Mouse (Mus musculus): ENCODE measurements around the gene Tmprss2. TPM values are rescaled to one million over a fixed set of nuclear protein-coding genes. Genes with fewer than 3 reads are reported as not detected.
"Not testable (repeated sequence)": the region's sequence is repeated elsewhere in the genome, so short reads cannot be mapped to it uniquely, and the experiment has no call there.

The Tmprss2 gene
- polyA plus RNA-seq, 1 experiment from 2014 or later, result 0.20 TPM

GRCm38 (mm10) chr16:97609676-97610075 is 1.3 kb downstream of the Tmprss2 start:
- 78% methylated on average over 2 of the region's 2 CpGs for WGBS
- Histone ChIP-seq H3K4me1 (peaks cover 17% of the 10 kb centered on the region), H3K4me3 (no peak overlapping the region), H3K27me3 (ENCODE audit: poor library complexity, severe bottlenecking) (peaks cover 73% of the 10 kb centered on the region), H3K27ac (no peak overlapping the region), H3K36me3 (replicated peaks) (no peaks in the 10 kb centered on the region), H3K9me3 (no peaks in the 10 kb centered on the region)
- DNase-seq (ENCODE audit: extremely low spot score, low spot score), result no peak

GRCm38 (mm10) chr16:97607956-97608355 is 3.0 kb downstream of the Tmprss2 start:
- Histone ChIP-seq H3K9me3 (no peaks in the 10 kb centered on the region), H3K36me3 (replicated peaks) (no peaks in the 10 kb centered on the region), H3K27me3 (ENCODE audit: poor library complexity, severe bottlenecking) (peaks cover 63% of the 10 kb centered on the region), H3K4me3 (no peak overlapping the region), H3K27ac (no peak overlapping the region), H3K4me1 (peaks cover 17% of the 10 kb centered on the region)
- no peak for DNase-seq (ENCODE audit: extremely low spot score, low spot score)
- WGBS, result 90% methylated on average over 1 of the region's 1 CpGs

GRCm38 (mm10) chr16:97606829-97607228 is 4.2 kb downstream of the Tmprss2 start:
- H3K36me3 ChIP-seq (replicated peaks), result no peaks in the 10 kb centered on the region
- peaks cover 17% of the 10 kb centered on the region for H3K4me1 ChIP-seq
- no peak overlapping the region for H3K27ac ChIP-seq
- H3K9me3 ChIP-seq, result no peaks in the 10 kb centered on the region
- DNase-seq (ENCODE audit: extremely low spot score, low spot score), result no peak
- peaks cover 51% of the 10 kb centered on the region for H3K27me3 ChIP-seq (ENCODE audit: poor library complexity, severe bottlenecking)
- no peak overlapping the region for H3K4me3 ChIP-seq
- 81% methylated on average over 2 of the region's 2 CpGs for WGBS

- H3K27me3 ChIP-seq (ENCODE audit: poor library complexity, severe bottlenecking), result peaks cover 44% of the 10 kb centered on the region
- H3K36me3 ChIP-seq (replicated peaks), result no peaks in the 10 kb centered on the region
- WGBS, result 86% methylated on average over 9 of the region's 9 CpGs
- H3K27ac ChIP-seq, result no peak overlapping the region
- DNase-seq (ENCODE audit: extremely low spot score, low spot score), result no peak
- no peak overlapping the region for H3K4me3 ChIP-seq
- H3K9me3 ChIP-seq, result no peaks in the 10 kb centered on the region
- peaks cover 13% of the 10 kb centered on the region for H3K4me1 ChIP-seq
These were observed 4.9 kb downstream of the Tmprss2 start for GRCm38 (mm10) chr16:97605957-97606721.

GRCm38 (mm10) chr16:97602256-97602655 is 8.7 kb downstream of the Tmprss2 start:
- no peaks in the 10 kb centered on the region for H3K4me1 ChIP-seq
- WGBS, result 81% methylated on average over 1 of the region's 1 CpGs
- no peak overlapping the region for H3K4me3 ChIP-seq
- H3K27ac ChIP-seq, result no peak overlapping the region
- no peaks in the 10 kb centered on the region for H3K36me3 ChIP-seq (replicated peaks)
- peaks cover 6% of the 10 kb centered on the region; the same call in 1 of the 2 replicates for H3K27me3 ChIP-seq (ENCODE audit: poor library complexity, severe bottlenecking)
- no peaks in the 10 kb centered on the region for H3K9me3 ChIP-seq
- DNase-seq (ENCODE audit: extremely low spot score, low spot score), result no peak

- Histone ChIP-seq H3K4me3 (no peak overlapping the region), H3K9me3 (no peaks in the 10 kb centered on the region), H3K4me1 (no peaks in the 10 kb centered on the region), H3K36me3 (replicated peaks) (no peaks in the 10 kb centered on the region), H3K27me3 (ENCODE audit: poor library complexity, severe bottlenecking) (no peaks in the 10 kb centered on the region), H3K27ac (no peak overlapping the region)
- no peak for DNase-seq (ENCODE audit: extremely low spot score, low spot score)
- WGBS, result 81% methylated on average over 2 of the region's 2 CpGs
These were observed 10.4 kb downstream of the Tmprss2 start for GRCm38 (mm10) chr16:97600591-97600990.

GRCm38 (mm10) chr16:97598046-97598445 is 12.9 kb downstream of the Tmprss2 start:
- no peak overlapping the region for H3K4me3 ChIP-seq
- no peak overlapping the region for H3K27ac ChIP-seq
- no peaks in the 10 kb centered on the region for H3K36me3 ChIP-seq (replicated peaks)
- no peaks in the 10 kb centered on the region for H3K4me1 ChIP-seq
- no peaks in the 10 kb centered on the region for H3K27me3 ChIP-seq (ENCODE audit: poor library complexity, severe bottlenecking)
- DNase-seq (ENCODE audit: extremely low spot score, low spot score), result no peak
- no peaks in the 10 kb centered on the region for H3K9me3 ChIP-seq
- WGBS, result 93% methylated on average over 2 of the region's 2 CpGs

GRCm38 (mm10) chr16:97593816-97594509 is 17.0 kb downstream of the Tmprss2 start:
- 79% methylated on average over 4 of the region's 4 CpGs for WGBS
- no peaks in the 10 kb centered on the region for H3K27me3 ChIP-seq (ENCODE audit: poor library complexity, severe bottlenecking)
- no peaks in the 10 kb centered on the region for H3K4me1 ChIP-seq
- no peak for DNase-seq (ENCODE audit: extremely low spot score, low spot score)
- H3K36me3 ChIP-seq (replicated peaks), result no peaks in the 10 kb centered on the region
- H3K27ac ChIP-seq, result no peak overlapping the region
- no peaks in the 10 kb centered on the region for H3K9me3 ChIP-seq
- H3K4me3 ChIP-seq, result no peak overlapping the region

GRCm38 (mm10) chr16:97593057-97593456 is 17.9 kb downstream of the Tmprss2 start:
- 32% methylated on average over 1 of the region's 1 CpGs for WGBS
- H3K36me3 ChIP-seq (replicated peaks), result no peaks in the 10 kb centered on the region
- no peaks in the 10 kb centered on the region for H3K27me3 ChIP-seq (ENCODE audit: poor library complexity, severe bottlenecking)
- H3K4me3 ChIP-seq, result no peak overlapping the region
- H3K9me3 ChIP-seq, result no peaks in the 10 kb centered on the region
- H3K27ac ChIP-seq, result no peak overlapping the region
- DNase-seq (ENCODE audit: extremely low spot score, low spot score), result peak; percentile 67
- H3K4me1 ChIP-seq, result no peaks in the 10 kb centered on the region

GRCm38 (mm10) chr16:97591512-97591911 is 19.5 kb downstream of the Tmprss2 start:
- H3K9me3 ChIP-seq, result no peaks in the 10 kb centered on the region
- H3K4me3 ChIP-seq, result no peak overlapping the region
- no peaks in the 10 kb centered on the region for H3K4me1 ChIP-seq
- no peak for DNase-seq (ENCODE audit: extremely low spot score, low spot score)
- WGBS, result 93% methylated on average over 2 of the region's 2 CpGs
- H3K27me3 ChIP-seq (ENCODE audit: poor library complexity, severe bottlenecking), result no peaks in the 10 kb centered on the region
- no peak overlapping the region for H3K27ac ChIP-seq
- no peaks in the 10 kb centered on the region for H3K36me3 ChIP-seq (replicated peaks)

GRCm38 (mm10) chr16:97582876-97583275 is 28.1 kb downstream of the Tmprss2 start:
- not testable (repeated sequence) for H3K9me3 ChIP-seq; H3K36me3 ChIP-seq (replicated peaks); DNase-seq (ENCODE audit: extremely low spot score, low spot score); H3K27me3 ChIP-seq (ENCODE audit: poor library complexity, severe bottlenecking); H3K4me1 ChIP-seq; H3K27ac ChIP-seq; H3K4me3 ChIP-seq
- 84% methylated on average over 1 of the region's 1 CpGs for WGBS

GRCm38 (mm10) chr16:97569426-97569825 is 41.6 kb downstream of the Tmprss2 start:
- H3K4me1 ChIP-seq, result no peaks in the 10 kb centered on the region; the same call in 1 of the 2 replicates
- 72% methylated on average over 1 of the region's 1 CpGs for WGBS
- no peak for DNase-seq (ENCODE audit: extremely low spot score, low spot score)
- no peak overlapping the region for H3K27ac ChIP-seq
- no peak overlapping the region for H3K4me3 ChIP-seq
- no peaks in the 10 kb centered on the region for H3K36me3 ChIP-seq (replicated peaks)
- H3K9me3 ChIP-seq, result no peaks in the 10 kb centered on the region
- no peaks in the 10 kb centered on the region for H3K27me3 ChIP-seq (ENCODE audit: poor library complexity, severe bottlenecking)

GRCm38 (mm10) chr16:97568662-97569061 is 42.3 kb downstream of the Tmprss2 start:
- no peaks in the 10 kb centered on the region for H3K9me3 ChIP-seq
- H3K4me1 ChIP-seq, result no peaks in the 10 kb centered on the region; the same call in 1 of the 2 replicates
- 71% methylated on average over 9 of the region's 9 CpGs for WGBS
- H3K27ac ChIP-seq, result no peak overlapping the region
- no peak for DNase-seq (ENCODE audit: extremely low spot score, low spot score)
- H3K36me3 ChIP-seq (replicated peaks), result no peaks in the 10 kb centered on the region
- no peak overlapping the region for H3K4me3 ChIP-seq
- H3K27me3 ChIP-seq (ENCODE audit: poor library complexity, severe bottlenecking), result no peaks in the 10 kb centered on the region

Measured in forebrain, embryonic 10.5 days (tissue).